Mouse (Mus musculus) frontal cortex, postnatal 25 days (tissue): ENCODE measurements around the gene Tmem8b.

Experiments
- DNase-seq, 2 experiments: peaks; one replicate each; pipeline ENCODE4 v3.0.0; 2022; ENCODE audit warnings: low spot score in 2 of 2

Gene Tmem8b

DNA sequence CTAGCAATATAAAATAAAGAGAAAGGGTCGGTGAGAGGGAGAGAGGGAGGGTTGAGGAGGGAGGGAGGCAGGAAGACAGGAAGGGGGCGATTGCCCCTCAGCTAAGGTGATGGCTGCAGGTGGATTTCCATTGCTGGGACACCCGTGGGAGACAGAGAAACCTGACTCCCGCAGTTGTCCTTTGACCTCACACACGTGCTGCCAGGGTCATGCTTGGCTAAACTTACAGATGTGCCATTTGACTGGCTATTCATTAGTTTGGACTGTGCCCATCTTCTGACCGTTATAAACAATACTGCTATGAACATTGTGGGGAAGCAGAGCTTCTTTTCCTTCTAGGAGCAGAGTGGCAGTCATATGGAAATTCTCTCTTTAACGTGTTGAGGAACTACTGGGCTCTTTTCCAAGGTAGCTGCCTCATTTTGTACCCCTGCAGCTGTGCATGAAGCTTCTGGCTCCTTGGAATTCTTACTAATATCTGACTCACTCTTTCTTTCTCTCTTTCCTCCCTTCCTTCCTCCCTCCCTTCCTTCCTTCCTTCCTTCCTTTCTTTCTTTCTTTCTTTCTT, 45.0 kb downstream of the Tmem8b start:
- DNase-seq = no peak

DNA sequence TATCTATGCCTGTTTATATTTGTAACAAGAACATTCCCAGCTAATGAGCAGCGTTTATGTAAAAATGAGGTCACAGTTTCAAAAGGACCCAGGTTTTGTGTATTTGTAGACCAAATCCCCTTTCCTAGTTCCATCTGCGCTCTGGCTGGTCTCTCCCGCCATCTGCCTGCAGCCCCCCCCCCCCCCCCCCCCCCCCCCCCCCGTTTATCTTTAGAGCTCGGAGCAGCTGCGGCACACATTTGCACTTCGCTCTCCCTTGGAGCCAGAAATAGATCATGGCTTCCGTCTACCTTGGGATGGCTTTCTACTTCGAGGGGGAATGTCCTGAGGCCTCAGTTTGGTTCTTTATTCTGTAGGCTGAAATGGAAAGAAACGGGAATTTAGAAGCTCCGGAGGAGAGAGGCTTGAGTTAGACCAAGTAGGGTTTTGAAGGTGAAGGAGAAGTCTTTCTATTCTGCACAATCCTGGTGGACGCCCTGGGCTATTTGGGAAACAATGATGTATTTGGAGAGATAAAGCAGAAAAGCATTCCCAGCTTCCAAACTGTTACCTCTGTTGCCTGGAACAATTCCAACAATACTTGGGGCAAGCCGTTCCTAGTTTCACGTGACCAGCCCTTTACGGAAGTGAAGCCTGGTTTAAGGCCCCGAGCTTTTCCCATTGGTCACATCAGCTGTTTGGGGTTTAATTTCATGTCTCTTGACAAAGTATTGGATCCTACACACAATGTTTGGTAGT, 51.9 kb downstream of the Tmem8b start:
- DNase-seq = no peak

- DNase-seq = no peak
These were observed 53.4 kb downstream of the Tmem8b start for GRCm38 (mm10) chr4:43722191-43722590.

DNA sequence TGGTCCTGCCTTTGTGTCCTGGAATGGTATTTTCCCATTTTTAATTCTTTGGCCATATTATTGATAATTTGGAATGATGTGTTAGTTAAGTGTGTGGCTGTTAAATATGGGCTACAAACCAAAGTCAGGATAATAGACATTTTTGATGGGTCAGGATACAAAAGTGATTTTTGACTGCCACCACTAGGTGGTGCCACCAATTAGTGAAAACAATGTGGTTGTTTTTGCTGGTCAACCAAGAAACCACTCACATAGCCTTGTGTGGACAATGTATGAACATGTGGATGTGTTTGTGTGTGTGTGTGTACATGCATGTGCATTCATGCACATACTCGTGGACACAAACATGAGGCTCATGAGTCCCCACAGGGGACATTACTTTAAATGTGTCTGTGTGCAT, 56.0 kb downstream of the Tmem8b start:
- DNase-seq = no peak

DNA sequence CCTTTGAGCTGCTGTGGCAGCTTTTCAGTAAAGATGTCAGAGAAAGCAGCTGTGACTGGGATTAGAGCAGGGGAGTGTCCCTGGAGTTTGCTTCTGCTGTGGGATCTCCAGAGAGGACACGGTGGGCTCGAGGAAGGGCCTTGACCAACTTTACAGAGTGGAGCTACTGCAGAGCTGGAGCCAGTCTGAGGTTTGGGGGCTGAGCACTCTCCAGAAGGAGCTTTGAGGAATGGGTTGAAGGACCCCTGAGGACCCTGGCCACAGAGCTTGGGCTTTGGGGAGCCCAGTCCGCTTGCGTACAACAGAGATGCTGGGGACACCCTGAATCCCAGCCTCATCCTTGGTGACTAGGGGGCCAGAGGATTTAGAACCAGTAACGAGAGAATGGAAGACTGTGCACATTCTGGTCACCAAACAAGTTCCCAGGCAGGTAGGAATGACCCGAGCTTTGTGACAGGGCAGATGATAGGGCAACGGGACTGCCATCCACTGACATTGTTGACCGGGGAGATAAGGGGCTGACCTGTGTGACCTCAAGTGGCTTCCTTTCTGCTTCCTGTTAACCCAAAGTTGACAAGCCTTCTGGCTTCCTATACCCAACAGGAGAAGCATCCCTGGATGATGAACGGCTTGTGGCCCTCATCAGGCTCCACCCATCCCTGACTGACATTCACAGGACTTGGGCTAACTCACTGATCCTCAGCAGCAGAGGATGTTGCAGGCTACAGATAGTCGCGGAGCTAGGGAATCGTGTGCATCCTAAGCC, 57.6 kb downstream of the Tmem8b start:
- DNase-seq = no peak

DNA sequence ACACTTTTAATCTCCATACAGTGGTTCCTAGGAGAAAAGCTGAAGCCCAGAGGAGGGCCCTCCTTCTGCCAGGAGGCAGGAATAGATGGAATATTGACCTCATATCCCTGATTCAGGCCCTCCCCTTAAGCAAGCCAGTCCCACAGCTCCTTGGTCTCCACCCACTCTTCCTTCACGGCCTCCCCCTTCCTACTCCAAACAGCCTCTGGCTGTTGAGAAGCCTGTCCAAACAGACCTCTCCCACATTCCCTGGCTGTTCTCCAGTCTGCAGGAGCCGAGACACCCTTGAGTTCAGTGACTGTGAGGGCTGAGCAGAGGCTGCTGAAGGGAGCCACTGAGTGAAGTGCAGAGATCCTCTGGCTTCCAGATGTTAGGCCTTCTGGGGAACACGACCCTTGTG, 58.2 kb downstream of the Tmem8b start, which contains the start of gene Hrct1:
Gene Hrct1 (plus strand): TSS at position 194 of the 400 bp plus-strand sequence.
- no peak for DNase-seq

DNA sequence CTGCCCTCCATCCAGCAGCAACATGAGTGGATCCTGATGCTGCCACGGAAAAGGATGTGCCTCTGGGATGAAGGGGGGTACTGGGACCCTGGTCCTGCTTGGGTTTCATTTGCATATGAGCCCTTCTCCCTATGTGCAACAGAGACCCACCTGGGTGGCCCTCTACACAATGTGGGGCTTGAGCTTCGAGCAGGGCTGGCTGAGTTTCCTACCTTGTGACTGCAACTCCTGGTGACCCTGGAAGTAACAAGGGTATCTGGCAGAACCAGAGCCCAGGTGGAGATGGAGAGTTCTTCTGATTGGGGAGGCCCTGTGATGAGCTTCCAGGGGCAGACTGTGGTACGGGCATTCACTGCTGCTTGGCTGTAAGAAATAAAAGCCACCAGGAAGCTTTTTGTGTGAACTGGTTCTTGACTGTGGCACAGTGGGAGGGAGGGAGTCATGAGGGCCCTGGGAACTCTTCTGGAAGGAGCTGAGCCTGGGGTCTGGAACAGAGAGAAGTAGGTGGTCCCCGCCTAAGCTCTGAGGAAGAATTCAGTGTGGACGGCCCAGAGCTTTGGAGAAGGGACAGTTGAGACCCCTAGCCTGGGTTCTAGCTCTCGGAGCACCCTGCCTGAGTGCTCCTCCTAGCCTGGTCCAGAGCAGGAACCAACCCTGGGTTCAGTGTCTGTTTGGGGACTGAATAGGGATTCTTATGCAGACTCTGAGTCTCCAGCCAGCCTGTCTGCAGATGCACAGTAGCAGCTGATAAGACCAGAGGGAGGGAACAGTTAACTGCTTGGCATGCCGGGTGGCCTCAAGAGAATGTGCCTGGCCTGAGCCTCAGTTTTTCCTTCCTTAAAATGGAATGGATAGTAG, 59.2 kb downstream of the Tmem8b start:
- no peak for DNase-seq

GRCm38 (mm10) chr4:43728576-43728954, 59.8 kb downstream of the Tmem8b start:
- no peak for DNase-seq

- no peak for DNase-seq
These were observed 60.4 kb downstream of the Tmem8b start for GRCm38 (mm10) chr4:43729126-43729525.

DNA sequence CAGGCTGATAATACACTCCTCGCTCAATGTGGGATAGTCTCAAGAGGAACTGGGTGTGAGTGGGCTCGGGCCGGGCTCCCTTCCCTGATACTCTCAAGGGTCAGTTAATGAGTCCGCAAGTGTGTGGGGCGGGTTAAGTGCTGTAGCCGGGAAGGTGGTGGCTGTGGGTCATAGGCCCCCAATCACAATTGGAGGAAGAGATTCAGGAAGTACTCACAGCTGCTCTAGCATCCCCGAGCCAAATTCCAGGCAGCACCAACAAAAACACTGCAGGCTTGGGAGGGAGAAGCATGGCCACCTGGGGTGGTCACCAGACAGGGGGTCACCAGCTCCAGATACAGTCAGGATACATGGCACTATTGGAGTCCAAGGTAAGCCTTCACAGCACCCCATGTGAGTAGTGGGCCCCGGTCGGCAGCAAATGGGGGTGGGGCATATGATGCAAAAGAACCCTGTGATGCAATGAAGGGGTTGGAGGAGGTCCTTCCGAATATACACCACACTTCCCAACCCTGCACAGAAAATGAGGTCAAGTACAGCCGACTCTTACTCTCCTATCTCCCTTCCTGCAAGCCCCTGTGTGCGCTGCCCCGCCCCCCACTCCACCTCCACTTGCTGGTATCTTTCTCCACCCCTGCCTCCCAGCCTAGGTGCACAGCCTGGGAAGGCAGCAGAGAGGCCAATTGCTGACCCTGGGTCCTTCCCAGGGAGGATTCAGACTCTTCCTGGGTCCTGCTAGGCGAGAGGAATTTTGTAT, 61.2 kb downstream of the Tmem8b start, which contains the start of gene Spaar:
Gene Spaar (plus strand): TSS at position 241 of the 757 bp plus-strand sequence.
- DNase-seq = no peak

- DNase-seq = no peak
These were observed 62.1 kb downstream of the Tmem8b start for GRCm38 (mm10) chr4:43730750-43731297.

GRCm38 (mm10) chr4:43732171-43732570, 63.4 kb downstream of the Tmem8b start:
- DNase-seq = no peak

GRCm38 (mm10) chr4:43733186-43733585, 64.4 kb downstream of the Tmem8b start:
- no peak for DNase-seq

DNA sequence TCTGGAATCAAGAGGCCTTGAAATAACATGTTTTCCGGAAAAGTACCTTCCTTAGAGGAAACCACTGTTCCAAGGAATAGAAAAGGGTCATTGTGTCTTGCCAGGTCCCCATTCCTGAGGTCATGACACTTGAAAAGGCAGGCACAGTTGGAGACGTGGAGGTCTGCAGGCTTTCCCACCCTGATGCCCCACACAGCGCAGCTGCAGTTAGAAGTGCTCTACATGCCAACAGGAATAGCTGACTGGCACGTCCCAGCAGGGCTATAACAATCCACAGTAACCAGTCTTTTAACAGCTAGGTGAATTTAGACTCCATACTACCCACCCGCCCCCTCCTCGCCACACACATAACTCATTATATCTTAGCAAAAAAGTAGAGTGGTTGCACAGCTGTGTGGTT, 68.4 kb downstream of the Tmem8b start:
- DNase-seq = no peak

- no peak for DNase-seq
These were observed 70.4 kb downstream of the Tmem8b start for GRCm38 (mm10) chr4:43738989-43739674.

GRCm38 (mm10) chr4:43741526-43741925, 72.8 kb downstream of the Tmem8b start:
- no peak for DNase-seq
